Mouse (Mus musculus) 3134 (cell line): ENCODE data around the gene Pank3.

ENCODE experiments used
- DNase-seq: peaks from one replicate; pipeline ENCODE4 v3.0.0-alpha.2; 2011; ENCODE audit warnings: low spot score; ENCODE audit not compliant: insufficient read length; ENCODE audit errors: extremely low read depth

Gene Pank3

DNA sequence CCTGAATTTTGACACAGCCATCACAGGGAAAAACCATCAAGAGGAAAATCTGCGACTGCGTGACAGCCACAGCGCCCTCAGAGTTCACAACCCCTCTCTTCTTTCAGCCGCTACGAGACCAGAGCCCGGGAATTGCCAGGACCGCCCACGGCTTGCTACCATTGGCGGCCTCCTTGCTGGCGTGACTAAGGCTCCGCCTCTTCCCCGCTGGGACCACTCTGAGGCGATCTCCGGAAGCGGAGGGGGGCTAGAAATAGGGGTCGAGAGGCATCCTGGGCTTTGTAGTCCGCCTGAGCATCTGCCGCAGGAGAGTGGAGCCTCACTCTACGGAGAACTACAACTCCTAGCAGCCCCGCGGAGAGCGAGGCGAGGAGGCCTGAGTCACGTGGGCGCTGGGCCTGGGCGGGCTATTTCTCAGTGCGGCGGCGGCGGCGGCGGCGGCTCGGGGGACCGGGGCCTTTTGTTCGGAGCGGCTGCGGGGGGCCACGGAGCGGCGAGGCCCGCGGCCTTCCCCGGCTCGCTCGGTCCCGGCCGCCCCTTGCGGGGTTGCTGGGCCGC lies at the start of gene Pank3:
Gene Pank3 (plus strand): TSS at position 297 of the 558 bp plus-strand sequence.
- peak; percentile 96 for DNase-seq

DNA sequence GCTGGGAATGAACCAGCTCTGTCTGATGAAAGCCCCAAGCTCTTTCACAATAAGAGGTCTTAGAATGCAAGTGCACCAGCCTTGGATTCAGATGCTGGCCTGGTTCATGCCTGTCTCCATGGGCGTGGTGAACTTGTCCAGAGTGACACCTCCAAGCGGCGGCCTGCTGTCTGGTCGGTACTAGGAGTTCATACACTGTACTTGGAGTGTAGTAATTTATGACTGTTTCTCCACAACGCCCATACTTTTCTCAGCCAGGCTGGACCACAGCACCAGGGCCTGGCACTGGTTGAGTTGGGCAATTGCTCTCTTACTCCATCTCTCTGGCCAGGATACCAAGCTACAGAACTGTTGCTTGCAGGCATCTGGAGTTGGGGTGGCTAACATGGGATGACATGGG lies 45.4 kb upstream of the Pank3 start:
- no peak for DNase-seq

DNA sequence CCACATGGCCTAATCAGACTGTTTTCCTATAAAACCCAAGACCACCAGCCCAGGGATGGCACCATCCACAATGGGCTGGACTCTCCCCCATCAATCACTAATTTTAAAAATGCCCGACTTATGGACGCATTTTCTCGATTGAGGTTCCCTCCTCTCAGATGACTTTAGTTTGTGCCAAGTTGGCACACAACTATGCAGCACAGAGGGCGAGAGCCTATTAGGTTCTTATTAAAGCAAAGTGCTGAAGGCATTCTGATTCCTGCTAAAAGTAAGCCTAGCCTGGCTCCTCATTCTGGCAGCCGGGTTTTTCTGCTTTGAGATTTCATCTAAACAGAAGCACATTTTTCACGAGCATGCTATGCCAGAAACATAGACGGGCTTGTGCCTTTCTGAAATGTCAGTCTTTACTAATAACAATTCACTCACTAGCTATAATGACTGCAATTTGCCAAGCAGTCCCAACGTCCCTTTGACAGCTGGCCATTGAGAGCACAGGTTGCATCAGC lies 42.9 kb upstream of the Pank3 start:
- no peak for DNase-seq

DNA sequence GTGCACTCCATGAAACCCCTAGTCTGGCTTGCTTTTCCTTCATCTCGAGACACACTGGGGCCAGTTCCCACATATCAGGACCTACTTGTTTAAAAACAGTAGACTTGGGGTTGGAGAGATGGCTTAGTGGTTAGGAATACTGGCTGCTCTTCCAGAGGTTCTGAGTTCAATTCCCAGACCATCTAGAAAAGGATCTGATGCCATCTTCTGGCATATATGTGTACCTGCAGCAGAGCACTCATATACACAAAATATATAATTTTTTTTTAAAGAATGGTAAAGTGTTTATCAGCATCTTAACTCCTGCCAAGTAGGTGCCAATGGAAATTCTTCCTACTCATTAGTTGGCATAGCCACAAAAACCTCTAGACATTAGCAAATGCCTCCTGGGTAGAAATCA lies 41.1 kb upstream of the Pank3 start:
- no peak for DNase-seq

DNA sequence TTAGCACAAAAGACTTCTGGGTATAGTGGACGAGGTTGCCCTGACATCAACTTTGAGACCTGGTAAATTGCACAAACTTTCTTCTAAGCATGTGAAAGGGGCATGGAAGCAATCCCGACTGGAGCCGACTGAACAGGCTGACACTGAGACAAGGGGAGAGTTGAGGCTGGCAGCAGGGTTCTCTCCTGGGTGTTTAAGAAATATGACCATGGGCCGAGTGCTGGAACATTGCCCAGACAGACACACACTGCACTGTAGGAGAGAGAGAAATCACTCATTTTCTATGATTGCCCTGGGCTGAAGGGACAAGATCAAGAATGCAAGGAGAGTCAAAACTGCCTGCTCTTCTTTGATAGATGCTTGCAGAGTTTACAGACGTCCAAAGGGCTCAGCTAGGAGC lies 40.1 kb upstream of the Pank3 start:
- DNase-seq, result no peak

DNA sequence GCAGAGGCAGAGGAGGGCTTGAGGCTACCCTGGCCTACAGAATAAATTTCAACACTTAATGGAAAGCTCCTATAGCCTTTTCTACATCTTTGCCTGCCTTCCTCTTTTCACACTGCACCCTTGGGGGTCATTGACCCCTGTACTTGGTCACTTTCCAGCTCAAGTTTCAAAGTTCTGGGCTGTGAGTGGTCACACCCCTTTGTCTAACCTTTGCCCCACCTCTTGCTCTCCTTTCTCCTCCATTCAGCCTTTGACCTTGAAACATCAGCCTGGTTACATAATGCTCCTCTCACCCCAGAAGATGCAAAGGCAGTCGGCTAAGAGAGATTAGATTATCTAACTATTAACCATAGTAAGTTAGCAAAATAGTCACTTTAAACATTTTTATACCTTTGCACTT lies 36.9 kb upstream of the Pank3 start:
- no peak for DNase-seq

DNA sequence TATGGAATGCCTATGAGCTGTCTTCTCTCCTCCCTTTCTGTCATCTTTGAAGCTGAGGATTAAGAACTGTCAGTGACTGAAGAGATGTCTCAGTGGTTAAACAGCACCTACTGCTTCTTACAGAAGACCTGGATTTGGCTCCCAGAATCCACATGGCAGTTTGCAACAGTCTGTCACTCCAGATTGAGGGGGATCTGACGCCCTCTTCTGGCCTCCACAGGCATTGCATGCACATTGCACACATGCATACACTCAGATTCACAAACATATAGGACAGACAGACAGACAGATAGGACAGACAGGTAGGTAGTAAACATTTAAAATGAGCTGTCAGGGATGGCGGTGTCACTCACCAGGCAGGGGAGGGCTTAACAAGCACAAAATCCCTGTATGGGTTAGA lies 32.5 kb upstream of the Pank3 start:
- DNase-seq, result no peak

DNA sequence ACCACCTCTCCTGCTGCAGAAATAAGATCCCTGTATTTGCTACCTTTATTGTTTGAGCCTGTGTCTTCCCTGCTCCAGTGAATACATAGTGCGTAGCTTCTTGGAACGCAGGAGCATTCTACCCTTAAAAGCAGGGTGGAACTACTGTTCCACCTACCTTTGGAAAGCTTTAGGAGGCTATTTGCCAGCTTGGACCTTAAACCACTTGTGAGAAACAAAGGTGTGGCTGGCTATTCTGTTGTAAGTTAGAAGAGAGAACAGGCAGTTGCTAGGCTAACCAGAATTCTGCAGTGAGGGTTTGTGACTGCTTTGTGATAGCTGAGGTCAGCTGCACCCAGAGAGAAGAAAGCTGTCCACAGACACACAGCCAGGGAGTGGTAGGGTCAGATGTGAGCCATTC lies 32.0 kb upstream of the Pank3 start:
- no peak for DNase-seq

DNA sequence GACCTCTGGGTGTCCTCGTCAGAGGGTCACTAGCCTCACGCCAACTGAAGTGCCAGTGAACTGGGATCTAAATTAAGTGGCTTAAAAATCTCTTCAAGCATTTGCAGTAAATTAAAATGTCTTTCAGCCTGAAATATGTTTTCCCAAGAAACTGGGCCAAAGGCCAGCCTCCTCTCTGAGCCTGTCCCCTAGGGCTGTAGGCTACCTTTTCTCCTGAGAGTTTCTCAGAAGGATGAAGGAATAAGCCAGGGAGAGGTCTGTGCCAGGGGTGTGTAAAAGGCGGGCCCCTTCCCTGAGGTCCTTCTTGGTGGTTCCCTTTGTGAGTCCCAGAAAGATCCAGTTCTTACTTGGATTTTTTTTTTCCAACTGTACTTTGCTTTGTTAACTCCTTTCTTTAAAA lies 31.2 kb upstream of the Pank3 start:
- no peak for DNase-seq

DNA sequence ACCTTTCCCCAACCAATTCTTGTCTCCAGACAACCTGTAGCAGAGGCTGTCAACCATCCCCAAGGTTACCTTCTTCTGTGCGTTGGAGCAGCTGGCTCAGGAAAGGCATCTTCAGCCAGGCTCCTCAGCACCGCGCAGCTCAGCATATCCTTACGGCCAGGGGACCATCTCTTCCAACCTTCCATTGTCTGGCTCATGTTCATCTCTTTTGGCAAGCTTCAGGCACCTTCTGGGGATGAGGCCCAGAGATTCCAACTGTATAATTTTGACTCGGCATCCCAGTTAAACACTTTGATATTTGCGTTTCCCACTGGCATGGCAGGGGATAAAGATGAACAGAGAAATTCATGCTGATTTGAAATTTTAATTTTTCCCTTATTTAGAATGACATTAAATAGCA lies 25.7 kb upstream of the Pank3 start:
- DNase-seq, result no peak

DNA sequence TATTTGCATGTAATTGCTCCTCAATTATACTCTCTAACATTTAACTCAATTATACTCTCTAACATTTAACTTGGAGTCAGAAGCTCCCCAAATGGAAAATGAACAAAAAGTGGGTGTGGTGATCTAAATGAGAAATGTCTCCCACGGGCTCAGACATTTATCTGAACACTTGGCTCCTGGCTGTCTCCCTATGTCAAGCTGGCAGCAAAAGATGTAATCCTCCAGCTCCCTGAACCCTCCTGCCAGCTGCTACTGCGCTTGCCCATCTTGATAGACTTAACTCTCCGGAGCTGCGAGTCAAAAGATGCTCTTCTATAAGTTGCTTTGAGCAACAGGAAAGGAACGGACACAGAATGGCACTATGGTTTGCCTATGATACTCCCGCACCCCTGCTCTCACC lies 24.7 kb upstream of the Pank3 start:
- no peak for DNase-seq

DNA sequence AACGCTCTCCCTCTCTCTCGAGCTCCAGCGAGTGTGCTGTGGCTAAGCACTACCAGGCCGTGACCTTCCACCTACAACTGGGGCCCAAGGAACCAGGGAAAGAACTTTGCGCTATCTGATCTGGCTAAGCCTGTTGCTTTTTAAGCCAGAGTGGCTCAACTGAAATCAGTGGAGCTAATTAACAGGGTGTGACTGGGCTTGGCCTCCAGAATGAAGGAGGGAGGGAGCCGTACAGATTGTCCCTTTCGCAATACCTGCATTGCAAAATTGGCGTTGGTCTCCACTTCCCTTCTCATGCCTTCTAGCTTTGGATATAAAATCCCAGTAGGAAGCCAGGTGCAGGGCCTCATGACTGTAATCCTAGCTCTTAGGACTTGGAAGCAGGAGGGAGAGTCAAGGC lies 18.7 kb upstream of the Pank3 start:
- peak; percentile 60 for DNase-seq

DNA sequence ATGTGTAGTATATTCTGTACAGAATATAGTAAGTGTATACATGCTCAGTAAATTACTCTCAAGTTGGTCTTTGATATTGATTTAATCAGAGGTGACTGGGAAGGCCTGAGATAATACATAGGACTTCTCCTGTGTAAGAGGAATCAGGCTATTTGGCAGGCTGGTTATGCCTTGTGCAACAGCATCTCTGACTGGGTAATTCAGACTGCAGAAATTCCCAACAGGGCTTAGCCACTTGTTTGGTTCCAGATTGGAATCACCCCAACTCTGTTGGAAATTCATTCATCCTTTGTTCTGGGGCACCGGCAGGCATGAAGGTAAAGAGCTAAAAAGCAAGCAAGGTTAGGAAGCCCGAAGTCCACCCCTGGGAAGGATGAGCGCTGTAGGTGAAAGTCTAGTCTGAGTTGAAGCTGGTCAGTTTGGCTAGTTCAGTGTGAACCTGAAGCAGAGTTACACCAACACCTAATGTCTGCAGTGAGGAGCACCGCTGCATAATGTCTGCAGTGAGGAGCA lies 14.3 kb upstream of the Pank3 start:
- no peak for DNase-seq

DNA sequence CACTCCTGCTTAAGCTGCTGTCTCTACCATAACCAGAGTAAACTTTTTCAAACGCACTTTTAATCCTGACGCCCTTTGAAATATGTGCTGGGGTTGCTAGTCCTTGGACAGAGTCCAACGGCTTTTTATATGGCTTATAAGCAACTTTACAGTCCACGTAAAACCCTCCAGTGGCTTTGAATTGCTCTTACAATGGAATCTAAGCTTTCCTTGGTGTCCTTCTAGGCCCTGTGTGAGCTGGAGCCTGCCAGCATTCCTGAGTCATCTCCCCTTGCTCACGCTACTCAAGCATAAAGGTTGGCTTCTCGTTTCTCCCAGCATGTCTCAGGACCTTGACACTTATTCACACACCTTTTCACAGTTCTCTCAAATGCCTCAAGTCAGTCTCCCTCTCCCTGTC lies 13.7 kb upstream of the Pank3 start:
- peak; percentile 22 for DNase-seq

DNA sequence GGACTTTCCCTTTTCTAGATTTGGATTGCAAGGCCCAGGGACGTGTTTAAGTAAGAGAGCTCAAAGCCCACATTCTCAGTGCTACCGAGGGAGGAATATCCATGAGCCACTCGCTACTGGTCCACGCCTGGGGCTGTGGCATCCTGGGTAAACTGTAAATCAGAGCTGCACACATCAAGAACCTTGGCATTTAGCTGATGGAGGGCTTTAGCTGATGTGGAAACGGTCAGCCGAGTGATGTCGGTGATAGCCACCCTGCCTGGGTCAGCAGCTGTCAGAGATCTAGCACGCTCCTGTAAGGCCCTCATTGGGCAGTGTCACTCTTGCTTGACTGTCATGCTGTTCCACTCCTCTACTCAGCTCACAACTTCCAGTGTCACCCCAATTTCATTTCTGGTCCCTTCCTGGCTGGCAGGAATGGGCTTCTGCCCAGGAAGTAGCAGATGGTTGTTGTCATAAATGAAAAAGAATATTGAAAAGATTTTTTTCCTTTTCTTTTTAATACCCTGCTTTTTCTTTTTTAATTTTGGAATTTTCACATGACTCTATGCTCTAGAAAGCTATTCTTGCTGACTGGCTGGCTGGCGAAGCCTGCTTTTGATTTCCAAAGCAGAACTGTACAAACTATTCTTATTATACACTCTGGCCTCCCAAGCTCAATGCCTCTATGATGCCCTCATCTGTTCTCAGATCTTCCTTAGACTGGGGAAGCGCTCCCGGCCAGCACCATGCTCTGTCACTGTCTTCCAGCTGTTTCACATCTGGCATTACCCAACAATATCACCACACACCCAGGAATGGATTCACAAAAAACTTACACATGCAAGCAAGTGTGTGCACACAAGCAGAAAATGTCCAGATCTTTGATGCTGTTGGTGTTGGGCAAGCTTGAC lies 12.6 kb upstream of the Pank3 start:
- DNase-seq, result no peak

DNA sequence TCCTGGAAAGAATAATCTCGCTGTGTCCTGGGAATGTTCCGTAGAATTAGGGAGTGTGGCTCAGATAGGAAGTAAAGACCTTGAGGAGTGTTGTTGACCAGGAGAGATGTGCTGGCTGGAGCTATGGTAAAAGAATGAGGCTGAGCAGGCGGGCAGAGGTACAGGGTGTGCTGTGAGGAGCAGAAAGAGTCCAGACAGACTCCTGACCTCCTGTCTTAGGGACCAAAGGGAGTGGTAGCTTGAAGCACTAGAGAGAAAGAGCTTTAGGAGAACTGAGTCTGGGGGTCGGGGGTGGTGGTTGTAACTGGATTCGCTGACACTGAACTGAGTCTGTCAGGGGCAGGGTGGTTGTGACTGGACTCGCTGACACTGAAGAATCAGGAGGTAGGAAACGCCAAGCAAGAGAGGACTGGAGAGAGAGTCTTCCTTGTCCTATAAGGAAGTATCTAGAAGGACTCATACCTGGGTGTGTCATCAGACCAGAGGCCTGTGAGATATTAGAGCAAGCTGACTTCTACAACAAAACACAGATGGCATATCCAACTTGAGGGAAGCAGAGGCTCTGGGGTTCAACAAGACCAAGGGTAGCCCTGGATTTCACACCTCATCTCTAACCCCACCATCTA lies 9.2 kb upstream of the Pank3 start:
- DNase-seq, result no peak

DNA sequence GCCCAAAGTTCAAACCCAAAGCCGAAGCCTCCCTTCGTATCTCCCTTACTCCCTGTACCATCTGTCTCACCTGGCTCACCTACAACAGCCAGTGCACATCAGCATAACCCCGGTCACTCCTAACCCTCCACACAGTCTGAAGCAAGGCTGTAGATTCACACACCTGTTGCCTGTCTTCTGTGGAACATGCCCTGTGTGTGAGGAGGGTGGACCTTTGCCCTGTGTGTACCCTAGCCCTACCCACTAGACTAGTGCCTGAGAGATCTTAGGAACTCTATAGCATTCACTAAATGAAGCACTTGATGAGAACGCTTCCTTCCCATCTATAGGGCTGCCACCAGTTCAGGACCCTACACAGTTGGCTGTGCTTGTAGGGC lies 8.7 kb upstream of the Pank3 start:
- DNase-seq, result no peak

DNA sequence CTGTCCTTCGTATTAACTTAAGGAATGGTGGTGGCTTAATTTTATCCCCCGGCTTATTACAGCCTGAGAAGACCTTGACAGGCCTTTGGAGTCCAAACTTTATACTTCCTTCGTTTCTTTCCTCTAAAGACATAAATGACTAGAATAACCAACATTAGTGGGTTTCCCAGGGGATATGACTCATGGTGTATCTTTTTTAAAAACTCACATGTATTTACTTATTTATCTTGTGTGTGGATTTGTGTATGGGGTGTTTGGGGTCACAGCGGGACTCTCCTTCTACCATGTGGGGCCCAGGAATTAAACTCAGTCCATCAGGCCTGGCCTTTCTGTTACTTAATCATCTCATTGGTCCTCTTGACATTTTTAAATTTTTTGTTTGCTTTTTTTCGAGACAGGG lies 2.4 kb upstream of the Pank3 start:
- no peak for DNase-seq

DNA sequence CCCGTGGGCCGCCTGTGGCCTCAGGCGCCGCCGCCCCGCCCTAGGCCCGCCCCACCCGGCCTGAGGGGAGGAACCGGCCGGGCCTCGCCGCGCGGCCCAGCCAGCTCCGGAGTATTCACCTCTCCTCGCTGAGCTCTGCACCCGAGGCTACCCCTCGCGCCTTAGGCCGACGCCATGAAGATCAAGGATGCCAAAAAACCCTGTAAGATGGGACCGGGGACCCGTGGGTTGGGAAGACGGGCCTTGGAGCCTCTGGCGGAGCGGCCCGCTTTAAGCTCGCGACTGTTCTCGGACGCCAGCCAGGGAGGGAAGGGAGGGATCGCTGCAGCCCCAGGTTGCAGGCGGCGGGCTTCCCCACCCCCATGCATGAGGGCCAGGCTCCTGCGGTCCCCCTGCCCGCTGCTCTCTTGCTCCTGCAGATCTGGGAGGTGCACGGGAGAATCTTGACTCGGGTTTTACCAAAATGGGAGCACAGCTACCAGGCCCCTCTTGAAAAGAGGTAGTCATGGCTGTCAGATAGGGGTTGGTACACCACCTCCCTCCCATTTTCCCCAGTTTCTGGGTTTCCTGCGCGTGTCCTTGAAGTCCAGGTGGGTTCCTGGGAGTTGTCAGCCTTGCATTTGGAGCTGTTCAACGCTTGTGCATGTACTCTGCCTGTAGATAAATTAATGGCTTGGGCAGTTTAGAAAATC lies 608 bp downstream of the Pank3 start:
- DNase-seq, result peak; percentile 84

DNA sequence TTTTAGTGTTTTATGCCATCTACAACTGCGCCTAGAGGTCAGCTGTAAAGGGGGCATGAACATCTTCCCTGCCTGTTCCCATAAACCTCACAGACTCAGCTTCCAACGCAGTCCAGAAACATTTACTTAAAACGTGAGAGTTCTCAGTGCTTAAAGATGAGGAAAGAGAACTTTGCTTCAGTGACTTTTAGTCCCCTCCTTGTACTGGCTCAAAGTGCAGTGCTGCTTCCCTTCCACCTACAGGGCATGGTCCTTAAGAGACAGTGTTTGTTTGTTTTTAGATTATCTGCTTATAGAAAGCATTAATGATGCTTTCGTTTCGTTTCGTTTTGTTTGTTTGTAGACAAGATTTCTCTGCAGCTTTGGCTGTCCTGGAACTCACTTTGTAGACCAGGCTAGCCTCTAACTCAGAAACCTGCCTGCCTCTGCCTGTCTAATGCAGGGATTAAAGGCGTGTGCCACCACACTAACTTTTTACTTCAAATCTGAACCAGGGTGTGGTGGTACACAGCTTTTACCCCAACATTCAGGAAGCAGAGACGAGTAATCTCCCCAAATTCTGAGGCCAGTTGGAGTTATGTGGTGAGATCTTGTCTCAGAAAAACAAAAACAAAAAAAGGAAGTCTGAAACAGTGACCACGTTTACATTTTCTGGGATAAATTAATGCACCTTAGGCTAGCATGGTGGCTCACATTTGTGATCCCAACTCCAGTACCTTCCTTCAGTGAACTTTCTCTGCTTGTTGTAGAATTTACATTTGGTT lies 1.6 kb downstream of the Pank3 start:
- no peak for DNase-seq
